In genomic region chr4:130752591-130752990, GRCm38 (mm10) we compare ENCODE assay signal across 25 mouse cellular contexts. TPM values are rescaled to one million over a fixed set of nuclear protein-coding genes. Genes with fewer than 3 reads are reported as not detected.
A peak's percentile ranks its signal among the peaks of the same experiment; 100 is the strongest.
DNase-seq lines count a peak whose midpoint lies in the region; ATAC-seq and TF ChIP-seq lines count a peak whose summit lies in the region.
"Had no signal": no experiment of that assay in that cellular context is flagged by ENCODE, and none has a peak within 500 bp of the region (broad histone marks: within the 10 kb centered on the region; RNA-seq: fewer than 3 reads in every experiment).

No protein-coding gene starts in this region.

- H3K27me3 ChIP-seq in heart, embryonic 11.5 days (ENCODE audit: control insufficient read depth, insufficient read depth, low read length) = no peaks in the 10 kb centered on the region
- H3K27me3 ChIP-seq in heart, postnatal 0 days (ENCODE audit: control insufficient read depth, insufficient read depth, low read length) = no peaks in the 10 kb centered on the region
- H3K27me3 ChIP-seq: forebrain, embryonic 15.5 days; hindbrain, embryonic 12.5 days; limb, embryonic 12.5 days; liver, embryonic 12.5 days; neural tube, embryonic 13.5 days had no signal

- intact Hi-C loops in heart, postnatal 14 days (cut with DNase I) = no loop called here

- WGBS in heart, embryonic 11.5 days (ENCODE audit: insufficient replicate concordance) = 77% methylated on average over 7 of the region's 7 CpGs
- 56% methylated on average over 7 of the region's 7 CpGs for WGBS in heart, postnatal 0 days

- peak; percentile 14 for DNase-seq in adrenal gland, postnatal 25 days
- DNase-seq in adrenal gland, postnatal 4 days (ENCODE audit: low spot score in 2 of 2) = no peak
- DNase-seq in heart, postnatal 14 days = no peak
- DNase-seq in heart, postnatal 0 days (ENCODE audit: low spot score) = no peak
- DNase-seq in heart, adult 18-20 months = no peak
- DNase-seq: adrenal gland, adult 2 months; cerebellum, adult 8-10 months; cerebellum, postnatal 36 days; gastrocnemius, postnatal 36 days; kidney, adult 11 months; lung, adult 18-20 months; lung, postnatal 10 days; retina, postnatal 1 day; right cerebral cortex, postnatal 25 days; spleen, adult 18-20 months had no signal

- no peak for TF ChIP-seq POLR2A in cortical plate, adult 2 months (IDR thresholded peaks at IDR 0.05; ENCODE audit: extremely low read depth, insufficient read depth, low read length)

- H3K9me3 ChIP-seq in heart, embryonic 11.5 days (replicated peaks; ENCODE audit: control insufficient read depth, low read length) = no peaks in the 10 kb centered on the region
- H3K9me3 ChIP-seq in heart, postnatal 0 days (replicated peaks; ENCODE audit: control insufficient read depth, low read length) = no peaks in the 10 kb centered on the region
- H3K9me3 ChIP-seq: forebrain, embryonic 15.5 days; hindbrain, embryonic 12.5 days; limb, embryonic 12.5 days; liver, embryonic 12.5 days; midbrain, embryonic 10.5 days; neural tube, embryonic 13.5 days had no signal

- no peak overlapping the region for H3K9ac ChIP-seq in heart, embryonic 11.5 days (ENCODE audit: low read depth, low read length)
- no peak overlapping the region for H3K9ac ChIP-seq in heart, postnatal 0 days (replicated peaks; ENCODE audit: low read depth, low read length)
- H3K9ac ChIP-seq: forebrain, embryonic 15.5 days; hindbrain, embryonic 12.5 days; limb, embryonic 12.5 days; liver, embryonic 12.5 days; neural tube, embryonic 13.5 days had no signal

- H3K4me2 ChIP-seq in heart, embryonic 11.5 days = no peak overlapping the region
- no peak overlapping the region for H3K4me2 ChIP-seq in heart, postnatal 0 days (ENCODE audit: low read depth, low read length)
- H3K4me2 ChIP-seq: forebrain, embryonic 15.5 days; hindbrain, embryonic 12.5 days; limb, embryonic 12.5 days; liver, embryonic 12.5 days; neural tube, embryonic 13.5 days had no signal

- H3K4me3 ChIP-seq in heart, embryonic 11.5 days (ENCODE audit: low read depth, low read length) = no peak overlapping the region
- H3K4me3 ChIP-seq in heart, postnatal 0 days (ENCODE audit: low read depth, low read length) = no peak overlapping the region
- H3K4me3 ChIP-seq in cortical plate, adult 2 months (ENCODE audit: insufficient read depth, low read length) = no peak overlapping the region
- H3K4me3 ChIP-seq: forebrain, embryonic 15.5 days; hindbrain, embryonic 12.5 days; limb, embryonic 12.5 days; liver, embryonic 12.5 days; midbrain, embryonic 10.5 days; myocyte; neural tube, embryonic 13.5 days had no signal

- peak overlapping the region; percentile 66 for H3K27ac ChIP-seq in heart, embryonic 11.5 days (ENCODE audit: low read depth, low read length)
- H3K27ac ChIP-seq in heart, postnatal 0 days (ENCODE audit: low read depth) = peak overlapping the region; percentile 84
- H3K27ac ChIP-seq in cortical plate, adult 2 months (ENCODE audit: insufficient read depth, low read length) = peak overlapping the region; percentile 43; the same call in 1 of the 2 replicates
- H3K27ac ChIP-seq: forebrain, embryonic 15.5 days; hindbrain, embryonic 12.5 days; limb, embryonic 12.5 days; liver, embryonic 12.5 days; midbrain, embryonic 10.5 days; neural tube, embryonic 13.5 days had no signal

- no peak for ATAC-seq in heart, embryonic 11.5 days (replicated peaks; ENCODE audit: insufficient number of reproducible peaks, low FRiP score, low TSS enrichment)
- no peak for ATAC-seq in heart, postnatal 0 days (ENCODE audit: insufficient read depth, low read depth)
- ATAC-seq: forebrain, embryonic 15.5 days; liver, embryonic 12.5 days; midbrain, embryonic 16.5 days had no signal

- no peak for TF ChIP-seq EP300 in heart, postnatal 0 days (IDR thresholded peaks at IDR 0.05; ENCODE audit: low read depth)

- H3K36me3 ChIP-seq in heart, embryonic 11.5 days (ENCODE audit: control insufficient read depth, insufficient read depth, low read length) = peaks cover 32% of the 10 kb centered on the region
- H3K36me3 ChIP-seq in heart, postnatal 0 days (replicated peaks; ENCODE audit: control insufficient read depth, insufficient read depth, low read length) = peaks cover 82% of the 10 kb centered on the region

- peaks cover 31% of the 10 kb centered on the region for H3K4me1 ChIP-seq in heart, embryonic 11.5 days (ENCODE audit: control insufficient read depth, insufficient read depth, low read length)
- H3K4me1 ChIP-seq in heart, postnatal 0 days (ENCODE audit: control insufficient read depth, insufficient read depth) = peaks cover 28% of the 10 kb centered on the region
- H3K4me1 ChIP-seq in cortical plate, adult 2 months (ENCODE audit: control insufficient read depth, insufficient read depth, low read length) = peaks cover 19% of the 10 kb centered on the region
- H3K4me1 ChIP-seq: forebrain, embryonic 15.5 days; hindbrain, embryonic 12.5 days; liver, embryonic 12.5 days; midbrain, embryonic 10.5 days had no signal

- TF ChIP-seq CTCF in heart, postnatal 0 days (IDR thresholded peaks at IDR 0.05; ENCODE audit: low read depth) = no peak
- no peak for TF ChIP-seq CTCF in cortical plate, adult 2 months (IDR thresholded peaks at IDR 0.05; ENCODE audit: extremely low read depth, insufficient read depth, low read length)

RNA-seq across cellular contexts. Expression of gene Sdc3, which starts 39.7 kb away (rescaled TPM):
- total RNA-seq in adrenal gland, postnatal 25 days (2021) = 425 and 496 TPM in 2 replicates
- 100 to 1,000 TPM; 230 to 243 TPM for total RNA-seq in adrenal gland, postnatal 4 days (2021)
- polyA plus RNA-seq in heart, embryonic 11.5 days (2014; fragmentation: Nextera tagmentation; extraction: Ambion mirVana) = 11.6 and 16.9 TPM in 2 replicates
- 10 to 100 TPM; 43.0 to 50.6 TPM for total RNA-seq in heart, postnatal 14 days (2021)
- total RNA-seq in heart, postnatal 0 days (2014; rRNA removed; ENCODE audit: low replicate concordance) = 44.2 and 55.2 TPM in 2 replicates
- polyA plus RNA-seq in heart, postnatal 0 days (2015; fragmentation: Nextera tagmentation; extraction: Ambion mirVana) = 9.3 and 9.4 TPM in 2 replicates
- 10 to 100 TPM; 37.1 to 38.2 TPM for total RNA-seq in heart, adult 18-20 months (2021)
- 81.5 and 83.1 TPM in 2 replicates for polyA plus RNA-seq in cortical plate, adult 2 months (2012; rRNA removed)
